Mouse (Mus musculus) retina, adult 2 months (tissue): ENCODE measurements around the gene 2510039O18Rik.

ENCODE experiments used
- DNase-seq: peaks from one replicate; pipeline ENCODE4 v3.0.0-alpha.2; 2012; ENCODE audit warnings: low read depth, low spot score

Gene 2510039O18Rik

DNA sequence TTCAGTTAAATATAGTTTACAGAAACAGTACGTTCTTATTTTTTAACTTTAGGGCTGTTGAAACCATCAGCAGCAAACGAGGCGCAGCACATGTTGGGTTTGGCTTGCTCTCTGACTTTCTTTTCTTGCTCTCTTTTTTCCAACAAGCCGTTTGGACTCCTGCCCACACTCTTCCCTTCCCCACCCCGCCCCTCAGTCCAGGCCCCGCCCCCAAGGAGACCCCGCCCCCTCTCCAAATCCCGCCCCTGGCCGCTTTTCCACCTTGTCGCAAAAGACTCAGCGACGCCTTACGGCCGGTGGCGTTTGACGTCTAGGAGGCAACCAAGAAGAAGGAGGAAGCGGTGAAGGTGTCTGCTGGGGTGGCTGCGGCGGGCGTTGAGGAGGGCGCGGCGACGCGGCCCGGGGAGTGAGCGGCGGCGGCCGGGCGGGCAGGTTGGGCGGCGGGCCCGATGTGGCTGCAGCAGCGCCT is at the start of gene 2510039O18Rik:
2510039O18Rik (plus strand) TSS at position 320 of the 469 bp plus-strand sequence.
- DNase-seq: peak; percentile 77

DNA sequence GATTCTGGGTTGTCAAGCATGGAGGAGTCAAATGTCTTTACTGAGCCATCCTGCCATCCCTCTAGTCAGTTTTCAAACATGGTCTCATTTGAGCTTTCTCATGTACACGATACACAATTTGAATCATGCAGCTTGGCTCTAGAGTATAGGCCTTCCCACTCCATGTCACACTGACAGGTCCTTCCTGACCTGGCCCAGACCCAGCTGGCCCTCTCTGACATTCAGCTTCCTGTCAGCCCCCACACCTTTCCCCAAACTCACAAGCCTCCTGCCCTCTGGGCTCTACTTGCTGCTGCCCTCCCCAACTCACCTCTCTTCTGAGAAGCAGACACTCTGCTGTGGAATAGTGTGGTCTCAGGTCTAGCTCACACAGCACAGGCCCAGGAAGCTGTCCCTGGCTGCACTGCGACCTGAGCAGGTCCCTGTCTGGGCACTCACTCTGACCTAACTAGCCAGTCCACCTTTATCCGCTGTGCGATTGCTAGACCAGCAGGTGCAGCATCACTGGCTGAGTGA is 44.8 kb upstream of the 2510039O18Rik start:
- no peak for DNase-seq

DNA sequence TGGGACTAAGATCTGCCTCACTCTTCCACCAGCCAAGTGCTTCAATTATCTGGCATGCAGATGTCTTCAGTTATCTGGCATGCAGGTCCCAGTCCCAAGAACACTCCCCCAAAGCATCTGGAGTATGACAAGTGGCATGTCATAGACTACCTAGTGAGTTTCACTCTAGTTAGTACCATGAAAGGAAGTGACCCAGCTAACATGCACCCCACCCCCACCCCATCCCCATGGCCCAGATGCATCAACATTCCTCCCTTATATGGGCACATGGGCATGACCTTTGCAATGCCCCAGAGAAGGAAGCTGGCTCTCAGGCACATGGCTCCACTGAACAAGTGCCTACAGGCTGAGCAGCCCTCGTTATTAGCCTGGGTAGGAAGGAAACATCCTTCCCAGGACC is 44.3 kb upstream of the 2510039O18Rik start:
- no peak for DNase-seq

DNA sequence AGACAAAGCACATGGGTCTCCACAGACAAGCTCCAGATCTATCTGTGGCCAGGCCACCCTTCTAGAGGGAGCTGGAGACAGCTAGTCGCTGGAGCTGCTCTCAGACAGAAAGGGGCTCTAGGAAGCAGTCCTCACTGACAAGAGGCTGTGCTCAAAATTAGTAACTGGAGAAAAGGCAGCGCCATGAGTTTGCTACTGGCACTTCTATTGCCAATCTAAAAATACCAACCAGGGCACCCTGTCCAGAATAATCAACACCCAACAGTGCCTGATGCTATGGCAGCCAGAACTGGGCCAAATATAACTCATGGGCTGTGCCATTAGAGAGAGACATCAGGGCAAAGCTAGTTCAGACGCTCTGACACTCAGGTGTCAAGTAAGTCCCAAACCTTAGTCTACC is 43.3 kb upstream of the 2510039O18Rik start:
- DNase-seq: no peak

DNA sequence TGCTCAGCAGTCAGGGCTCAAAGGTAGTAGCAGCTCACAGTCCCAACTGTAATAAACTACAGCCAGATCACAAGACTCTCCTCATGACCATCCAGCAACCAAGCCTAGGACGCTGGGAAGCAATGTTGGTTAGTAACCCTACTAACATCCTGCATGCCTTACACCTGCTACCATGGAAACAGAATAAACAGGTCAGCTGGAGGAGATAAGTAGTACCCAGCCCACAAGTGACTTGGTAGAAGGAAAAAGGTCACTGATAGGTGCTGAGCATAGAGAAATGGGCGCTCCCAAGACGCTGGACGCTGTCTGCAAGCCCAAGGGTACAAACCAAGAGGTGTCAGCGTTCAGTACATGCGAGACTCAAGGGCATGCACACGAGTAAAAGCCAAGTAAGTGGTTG is 40.2 kb upstream of the 2510039O18Rik start:
- DNase-seq: no peak

DNA sequence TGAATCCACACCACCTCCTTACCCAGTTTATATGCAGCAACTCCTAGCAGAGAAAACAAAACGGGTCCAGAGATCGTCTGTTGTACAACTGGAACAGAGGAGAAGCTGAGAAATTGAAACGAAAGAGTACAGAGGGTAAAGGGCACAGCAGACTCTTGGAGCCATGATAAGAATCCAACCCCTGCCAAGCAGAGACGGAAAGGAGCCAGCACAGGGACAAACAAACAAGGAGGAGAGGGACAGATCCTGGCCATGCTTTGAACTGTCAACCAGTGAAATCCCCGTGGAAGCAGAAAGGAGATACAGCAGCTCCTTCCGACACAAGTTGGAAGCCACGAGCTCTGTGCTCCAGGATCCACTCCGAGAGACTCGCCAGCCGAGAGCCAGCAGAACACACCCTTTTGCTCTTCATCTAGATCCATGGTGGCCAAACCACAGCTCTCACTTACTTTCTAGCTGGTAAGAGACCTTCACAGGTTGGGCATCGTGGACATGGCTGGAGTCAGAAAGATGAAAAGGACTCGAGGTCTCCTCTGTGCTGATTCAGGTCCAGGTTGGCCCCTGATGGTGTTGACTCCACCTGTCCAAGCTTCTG is 37.7 kb upstream of the 2510039O18Rik start:
- DNase-seq: no peak

DNA sequence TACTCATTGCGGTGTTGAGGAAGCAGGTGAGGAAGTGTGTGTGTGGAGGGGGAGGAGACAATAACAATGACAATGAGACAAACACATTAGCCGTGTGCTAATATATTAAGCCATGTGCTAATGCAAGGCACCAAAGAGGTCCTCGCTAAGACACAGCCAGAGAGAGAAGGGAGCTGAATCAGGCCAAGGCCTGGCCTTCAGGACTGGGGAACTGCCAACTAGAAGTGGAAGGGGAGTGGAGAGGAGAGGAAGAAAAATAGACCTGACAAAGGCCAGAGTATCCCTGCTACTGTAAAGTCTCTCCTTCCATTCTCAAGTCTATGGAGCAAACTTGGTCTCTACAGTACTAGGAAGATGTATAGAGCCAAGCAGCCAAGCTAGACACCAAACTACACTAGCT is 37.1 kb upstream of the 2510039O18Rik start:
- DNase-seq: no peak

DNA sequence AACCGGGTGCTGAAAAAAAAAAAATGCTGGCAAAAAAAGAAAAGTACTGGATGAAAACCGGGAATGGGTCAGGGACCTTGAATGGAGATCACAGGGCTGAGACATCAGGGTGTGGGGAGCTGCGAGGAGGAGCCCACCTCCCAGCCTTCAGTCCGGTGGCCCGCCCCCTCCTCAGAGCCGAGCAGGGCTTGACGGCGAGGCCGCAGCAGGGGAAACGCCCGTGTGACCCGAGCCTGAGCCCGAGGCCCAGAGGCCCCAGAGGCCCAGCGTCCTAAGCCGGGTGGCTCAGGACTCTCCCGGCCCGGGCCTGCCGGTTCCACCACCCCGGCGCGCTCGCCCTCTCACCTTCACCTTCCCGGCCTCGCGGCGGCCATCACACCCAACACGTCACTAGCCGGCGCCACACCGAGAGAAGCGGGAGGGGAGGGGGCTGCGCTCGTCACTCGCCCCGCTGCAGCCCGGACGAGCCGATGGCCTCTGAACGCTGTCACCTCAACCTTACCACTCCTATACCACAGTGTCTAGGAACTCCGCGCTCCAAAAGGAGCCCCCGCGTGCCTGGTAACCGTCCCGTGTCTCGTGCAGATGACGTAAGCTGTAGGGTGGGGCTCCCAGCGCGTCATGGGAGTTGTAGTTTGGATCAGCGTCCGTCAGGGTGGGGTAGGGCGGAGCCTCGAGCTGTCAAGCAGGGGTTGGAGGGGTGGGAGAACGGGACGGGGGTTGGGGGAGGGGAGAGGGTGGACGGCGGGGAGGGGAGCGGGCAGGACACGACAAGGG is 36.2 kb upstream of the 2510039O18Rik start, which contains the start of gene Mfn2:
Mfn2 (minus strand) TSS at position 392 of the 777 bp plus-strand sequence.
- DNase-seq: peak; percentile 83

DNA sequence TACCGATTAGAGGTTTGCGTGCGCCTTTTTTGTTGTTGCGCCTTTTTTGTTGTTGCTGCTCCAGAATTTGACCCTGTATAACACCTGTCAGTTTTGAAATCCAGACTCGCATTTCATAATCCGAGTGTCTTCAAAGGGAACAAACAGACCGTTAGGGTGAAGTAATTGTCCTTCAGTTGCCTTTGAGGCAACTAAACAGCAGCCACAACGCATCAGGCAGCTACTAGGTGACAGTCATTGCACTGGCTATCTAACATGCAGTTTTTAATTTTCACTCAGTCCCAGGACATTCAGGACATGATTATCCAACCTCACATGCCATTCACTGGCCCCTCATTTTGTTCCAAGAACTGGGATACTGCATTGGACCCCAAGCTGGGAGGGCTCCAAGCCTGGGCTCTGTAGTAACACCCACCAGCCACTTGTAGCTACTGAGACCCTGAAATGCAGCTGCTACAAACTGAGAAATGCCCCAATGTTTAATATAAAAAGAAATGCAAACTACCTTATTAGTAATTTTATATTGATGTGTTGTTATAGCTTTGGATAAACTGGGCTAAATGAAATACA is 35.5 kb upstream of the 2510039O18Rik start:
- no peak for DNase-seq

DNA sequence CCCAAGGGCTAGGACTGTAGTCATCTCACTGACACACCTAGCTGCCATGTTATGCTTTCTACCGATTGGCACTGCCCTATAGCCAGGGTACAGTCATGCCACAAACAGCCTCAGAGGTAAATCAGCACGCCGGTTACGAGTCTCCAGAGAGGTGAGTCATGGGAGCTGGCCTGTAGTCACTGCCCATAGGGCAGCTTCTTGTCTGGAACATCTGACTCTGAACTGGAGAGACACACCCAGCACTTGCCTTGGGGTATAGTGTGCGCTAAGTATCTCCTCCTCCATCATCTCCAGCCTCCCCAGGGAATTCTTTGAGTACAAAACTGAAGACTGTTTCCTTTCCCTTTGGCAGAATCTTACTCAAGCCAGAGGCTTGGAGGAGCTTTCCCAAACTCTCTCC is 34.5 kb upstream of the 2510039O18Rik start:
- no peak for DNase-seq

DNA sequence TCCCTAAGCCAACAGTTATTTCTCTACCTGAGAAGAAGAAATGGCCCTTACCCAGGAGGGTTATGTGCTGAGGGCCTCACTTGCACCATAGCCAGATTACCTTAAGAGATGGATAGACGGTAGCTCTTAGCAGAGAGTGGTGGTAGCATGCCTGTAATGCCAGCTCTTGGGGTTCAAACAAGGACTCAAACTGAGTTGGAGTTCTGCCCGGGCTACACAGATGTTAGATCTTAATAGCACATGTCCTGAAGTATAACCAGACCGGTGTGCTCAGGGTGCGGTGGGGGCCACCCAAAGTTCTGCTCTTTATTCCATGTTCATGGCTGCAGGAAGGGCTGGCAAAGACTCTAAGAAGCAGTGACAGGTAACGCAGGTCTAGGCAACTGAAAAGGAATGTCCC is 31.2 kb upstream of the 2510039O18Rik start:
- no peak for DNase-seq

DNA sequence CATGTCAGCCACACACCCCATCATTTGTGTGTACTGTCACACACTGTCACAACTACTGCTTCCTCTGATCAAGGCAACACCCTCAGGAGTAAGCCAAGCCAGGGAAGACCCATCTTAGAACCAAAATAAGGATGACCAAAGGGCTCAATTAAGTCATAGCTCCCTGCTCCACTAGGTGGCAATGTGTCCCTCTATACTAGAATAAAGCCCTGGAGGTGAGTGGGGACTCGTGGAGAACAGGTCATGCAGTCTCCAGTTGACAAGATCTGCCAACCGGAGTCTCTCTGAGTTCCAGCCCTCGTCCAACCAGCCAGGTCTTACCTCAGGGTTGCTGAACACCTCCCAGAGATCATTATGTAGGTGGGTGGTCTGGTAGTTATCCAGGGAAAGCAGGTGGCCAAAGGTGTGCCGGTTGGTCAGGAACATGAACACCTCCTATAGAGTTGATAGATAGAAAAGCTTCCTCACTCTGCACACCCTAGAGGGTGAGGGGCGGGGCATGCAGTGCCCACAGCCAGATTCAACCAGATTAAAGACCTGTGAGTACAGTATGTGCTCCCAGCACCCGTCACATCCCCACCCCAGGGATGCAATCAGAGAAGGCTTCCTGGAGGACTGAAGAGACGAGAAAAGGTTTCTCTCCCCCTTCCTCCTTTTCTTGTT is 22.1 kb upstream of the 2510039O18Rik start:
- DNase-seq: no peak

DNA sequence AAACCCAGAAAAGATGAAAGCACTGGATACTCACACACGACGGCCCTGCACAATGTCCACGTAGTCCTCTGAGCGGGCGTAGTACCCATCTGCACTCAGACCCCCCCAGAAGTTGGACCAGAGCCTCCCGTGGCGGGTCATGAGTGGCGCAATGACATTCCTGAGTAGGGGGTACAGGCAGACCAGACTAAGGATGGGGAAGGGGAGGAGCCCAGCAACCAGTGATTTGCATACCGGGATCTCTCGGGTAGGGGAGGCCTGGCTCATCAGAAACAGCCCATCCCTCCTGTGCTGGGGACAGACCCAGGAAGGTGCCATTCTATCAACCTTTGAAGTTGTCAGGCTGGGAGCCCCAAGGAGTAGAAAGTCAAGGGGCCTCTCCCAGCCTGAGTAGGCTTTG is 19.7 kb upstream of the 2510039O18Rik start:
- no peak for DNase-seq

DNA sequence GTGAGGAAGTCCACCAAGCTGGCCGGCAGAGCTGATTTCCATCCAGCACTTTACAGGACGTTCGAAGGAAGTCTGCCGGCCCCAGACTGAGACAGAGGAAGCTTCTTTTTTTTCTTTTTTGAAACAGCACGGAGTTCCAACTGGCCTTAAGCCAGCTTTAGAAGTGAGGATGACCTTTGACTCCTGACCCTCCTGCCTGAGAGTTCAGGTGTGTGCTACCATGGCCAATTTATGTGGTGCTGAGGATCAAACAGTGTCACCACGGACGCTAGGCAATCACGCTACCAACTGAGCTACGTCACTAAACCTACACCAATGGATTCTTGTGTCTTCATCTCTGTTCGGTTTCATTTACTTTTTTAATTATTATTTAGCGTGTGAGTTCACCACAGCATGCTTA is 18.4 kb upstream of the 2510039O18Rik start:
- DNase-seq: no peak

DNA sequence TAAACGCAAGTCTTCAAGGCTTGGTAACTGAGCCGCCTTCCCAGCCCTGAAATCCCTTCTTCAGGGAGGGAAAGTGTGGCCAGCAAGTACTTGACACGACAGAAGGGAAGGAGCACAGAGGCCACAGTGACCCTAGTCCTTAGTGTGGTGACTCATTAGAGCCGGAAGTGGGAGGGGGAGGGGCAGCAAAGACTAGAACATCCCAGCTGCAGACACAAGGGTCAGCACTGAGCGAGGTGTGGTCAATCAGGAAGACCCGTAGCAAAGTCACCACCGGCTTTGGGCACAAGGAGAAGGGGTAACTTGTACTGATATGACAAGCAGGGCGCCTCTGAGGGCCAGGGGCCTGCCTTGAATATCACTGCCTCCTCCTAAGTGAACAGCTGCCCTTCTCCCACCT is 13.0 kb upstream of the 2510039O18Rik start:
- no peak for DNase-seq

DNA sequence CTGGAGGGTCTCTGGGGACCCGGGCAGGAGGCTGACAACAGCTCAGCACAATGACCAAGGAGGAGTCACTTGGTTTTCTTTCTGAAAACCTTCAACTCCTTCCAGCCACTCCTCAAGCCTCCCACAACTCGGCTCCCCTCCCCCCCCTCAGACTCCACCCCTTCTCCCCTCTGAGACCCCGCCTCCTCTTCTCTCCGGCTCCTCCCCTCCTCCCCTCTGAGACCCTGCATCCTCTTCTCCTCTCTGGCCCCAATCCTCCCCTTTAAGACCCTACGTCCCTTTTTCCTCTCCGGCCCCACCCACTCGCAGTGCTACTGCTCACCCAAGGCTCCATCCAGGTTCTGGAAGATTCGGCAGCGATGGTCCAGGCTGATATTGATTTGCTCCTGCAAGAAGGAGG is 12.6 kb upstream of the 2510039O18Rik start:
- DNase-seq: no peak

DNA sequence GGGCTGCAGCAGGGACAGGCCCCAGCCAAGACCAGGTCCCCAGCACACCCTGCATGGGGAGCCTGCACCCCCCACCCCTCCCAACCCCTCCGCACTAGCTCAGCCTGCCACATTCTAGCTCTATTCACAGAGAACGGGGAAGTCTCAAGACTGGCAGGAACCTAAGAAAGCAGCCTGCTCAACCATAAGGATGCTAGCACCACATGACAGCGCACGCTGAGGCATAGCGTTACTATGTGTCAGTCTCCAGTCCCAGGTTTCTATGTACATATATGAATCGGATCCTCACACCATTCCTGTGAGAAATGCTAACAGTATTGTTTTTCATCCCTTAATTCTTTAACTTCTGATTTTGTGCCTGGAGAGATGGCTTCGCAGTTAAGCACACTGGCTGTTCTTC is 12.2 kb upstream of the 2510039O18Rik start:
- no peak for DNase-seq

DNA sequence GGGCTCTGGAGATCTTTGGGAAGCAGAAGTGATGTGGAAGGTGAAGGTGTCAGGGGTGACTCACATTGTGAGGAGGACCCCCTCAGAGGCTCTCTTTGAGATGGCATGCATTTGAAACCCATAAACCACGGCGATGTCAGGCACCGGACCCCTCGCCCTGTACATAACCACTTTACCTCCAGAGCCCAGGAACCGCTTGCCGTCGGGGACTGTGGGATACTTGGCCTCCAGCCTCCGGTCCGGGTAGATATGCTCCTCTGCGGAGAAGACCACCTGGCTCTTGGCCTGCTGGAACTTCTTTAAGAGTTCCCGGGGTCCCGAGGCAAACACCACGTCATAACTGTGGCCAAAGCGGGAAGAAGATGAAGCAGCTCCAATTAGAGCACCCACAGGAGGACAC is 9.7 kb upstream of the 2510039O18Rik start:
- no peak for DNase-seq

DNA sequence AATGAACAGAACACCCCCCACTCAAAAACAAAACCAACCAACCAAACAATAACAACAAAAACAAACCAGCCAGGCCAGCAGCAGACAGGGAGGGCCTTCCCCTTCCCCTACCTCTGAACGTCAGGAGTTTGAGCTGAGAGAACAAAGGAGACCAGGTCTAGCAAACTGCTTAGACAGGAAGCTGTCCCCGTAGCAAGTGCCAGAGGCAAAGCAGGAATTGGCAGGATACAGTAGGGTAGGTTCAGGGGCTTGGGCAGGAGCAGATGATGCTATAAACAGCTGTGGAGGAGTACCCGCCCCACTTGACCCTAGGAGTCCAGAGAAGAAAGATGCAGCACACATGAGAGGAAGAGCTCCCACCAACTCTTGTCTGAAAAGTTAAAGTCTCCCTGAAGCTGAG is 6.6 kb upstream of the 2510039O18Rik start:
- no peak for DNase-seq

DNA sequence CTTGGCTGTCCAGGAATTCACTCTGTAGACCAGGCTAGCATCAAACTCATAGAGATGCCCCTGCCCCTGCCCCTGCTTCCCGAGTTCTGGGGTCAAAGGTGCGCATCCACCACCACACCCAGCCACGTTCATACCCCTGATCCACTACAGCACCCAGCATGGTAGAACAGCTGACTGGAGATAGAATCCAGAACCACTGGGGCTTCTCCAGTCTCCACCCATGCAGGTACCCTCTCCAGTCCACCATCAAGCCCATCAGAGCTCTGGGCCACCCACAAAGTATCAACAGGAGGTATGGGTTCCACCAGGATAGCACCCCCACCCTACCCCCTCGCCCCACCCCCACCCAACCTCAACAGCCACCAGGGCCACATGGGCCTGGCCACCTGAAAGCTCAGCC is 6.1 kb upstream of the 2510039O18Rik start:
- DNase-seq: no peak

DNA sequence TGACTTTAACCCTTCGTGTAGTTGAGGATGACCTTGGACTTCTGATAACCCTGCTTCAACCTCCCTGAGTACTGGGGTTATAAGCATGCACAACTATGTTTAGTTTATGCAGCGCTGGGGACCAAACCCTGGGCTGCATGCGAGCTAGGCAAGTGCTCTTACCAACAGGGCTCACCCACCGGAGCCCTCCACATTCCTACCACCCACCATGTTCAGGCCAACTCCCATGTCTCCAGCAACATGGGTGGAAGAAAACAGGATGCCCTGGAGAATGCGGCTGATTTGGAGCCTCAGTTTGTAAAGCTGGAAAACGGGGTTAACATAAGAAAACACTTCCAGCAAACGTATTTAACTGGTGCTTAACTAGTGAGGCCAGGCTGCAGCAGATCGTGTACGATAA is 4.8 kb upstream of the 2510039O18Rik start:
- no peak for DNase-seq

DNA sequence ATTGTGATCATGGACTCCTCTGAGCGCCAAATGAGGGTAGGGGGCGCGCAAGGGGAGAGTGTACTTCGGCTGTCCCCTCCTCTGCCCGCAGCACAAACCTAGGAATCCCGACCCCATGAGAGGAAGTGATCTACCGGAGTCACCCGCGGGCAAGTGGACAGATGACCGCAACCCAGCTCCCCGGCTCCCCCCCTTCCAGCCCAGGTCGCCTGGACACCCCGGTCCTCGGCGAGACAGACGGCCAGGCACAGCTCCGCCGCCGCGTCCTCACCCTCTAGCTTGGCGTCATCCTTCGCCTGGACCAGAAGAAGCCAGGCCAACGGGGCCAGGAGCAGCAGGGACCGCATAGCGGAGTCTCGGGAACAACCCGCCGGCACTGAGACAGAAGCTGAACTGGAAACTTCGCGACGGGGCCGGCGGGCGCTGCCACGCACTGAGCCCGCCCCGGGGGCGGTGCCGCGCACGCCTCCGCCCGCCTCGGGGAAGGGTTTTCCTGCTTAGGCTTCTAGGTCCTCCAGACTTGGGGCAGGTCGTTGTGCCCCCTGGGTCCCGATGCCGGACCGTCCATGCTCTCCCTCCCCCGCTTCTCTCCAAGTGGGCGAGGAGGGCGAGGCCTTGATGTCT is 4.3 kb upstream of the 2510039O18Rik start, which contains the start of gene Plod1:
Plod1 (minus strand) TSS at position 437 of the 624 bp plus-strand sequence.
- no peak for DNase-seq
